Mouse (Mus musculus) G1E-ER4 (cell line): ENCODE measurements around the gene Gm21698. TPM values are rescaled to one million over a fixed set of nuclear protein-coding genes. Genes with fewer than 3 reads are reported as not detected.
"Not testable (repeated sequence)": the region's sequence is repeated elsewhere in the genome, so short reads cannot be mapped to it uniquely, and the experiment has no call there.

ENCODE experiments used
- GATA1 ChIP-seq: IDR thresholded peaks from one replicate; pipeline ENCODE4 v1.8.0; 2012; ENCODE audit warnings: low read length, inconsistent platforms
- polyA plus RNA-seq: library from polyadenylated mRNA; stranded (reverse); fragments of >175 nt; gene quantifications from 2 replicates; pipeline ENCODE4 v1.2.3, GENCODE M21; 2012

Gm21698 gene
- not detected in 2 replicates for polyA plus RNA-seq

DNA sequence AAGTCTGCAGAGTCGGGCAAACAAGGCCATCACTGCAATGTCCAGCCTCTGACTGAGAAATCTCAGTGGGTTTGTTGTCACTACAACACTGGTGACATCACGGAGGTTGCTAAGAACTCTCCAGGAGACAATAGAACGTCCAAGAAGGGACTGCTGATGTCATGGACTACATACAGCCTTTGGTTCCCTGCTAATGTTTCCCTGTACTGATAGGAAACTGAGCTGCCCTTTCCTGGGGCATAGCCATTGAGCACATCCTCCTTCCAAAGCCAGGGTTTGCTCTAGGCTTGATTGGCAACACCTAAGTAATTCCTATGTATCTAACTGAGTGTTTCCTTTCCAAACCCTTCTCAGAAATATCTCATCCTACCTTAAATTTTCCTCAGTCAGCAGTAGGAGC lies at the start of gene Gm21698:
Gene Gm21698 (minus strand): TSS at position 101 of the 400 bp plus-strand sequence.
- TF ChIP-seq GATA1 = not testable (repeated sequence)

DNA sequence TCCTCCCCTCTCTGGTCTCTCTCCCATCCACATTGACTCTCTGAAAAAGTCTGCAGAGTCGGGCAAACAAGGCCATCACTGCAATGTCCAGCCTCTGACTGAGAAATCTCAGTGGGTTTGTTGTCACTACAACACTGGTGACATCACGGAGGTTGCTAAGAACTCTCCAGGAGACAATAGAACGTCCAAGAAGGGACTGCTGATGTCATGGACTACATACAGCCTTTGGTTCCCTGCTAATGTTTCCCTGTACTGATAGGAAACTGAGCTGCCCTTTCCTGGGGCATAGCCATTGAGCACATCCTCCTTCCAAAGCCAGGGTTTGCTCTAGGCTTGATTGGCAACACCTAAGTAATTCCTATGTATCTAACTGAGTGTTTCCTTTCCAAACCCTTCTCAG lies 34.4 kb upstream of the Gm21698 start, which contains the start of gene Gm5862:
Gene Gm5862 (minus strand): TSS at position 101 of the 400 bp plus-strand sequence.
- not testable (repeated sequence) for TF ChIP-seq GATA1

DNA sequence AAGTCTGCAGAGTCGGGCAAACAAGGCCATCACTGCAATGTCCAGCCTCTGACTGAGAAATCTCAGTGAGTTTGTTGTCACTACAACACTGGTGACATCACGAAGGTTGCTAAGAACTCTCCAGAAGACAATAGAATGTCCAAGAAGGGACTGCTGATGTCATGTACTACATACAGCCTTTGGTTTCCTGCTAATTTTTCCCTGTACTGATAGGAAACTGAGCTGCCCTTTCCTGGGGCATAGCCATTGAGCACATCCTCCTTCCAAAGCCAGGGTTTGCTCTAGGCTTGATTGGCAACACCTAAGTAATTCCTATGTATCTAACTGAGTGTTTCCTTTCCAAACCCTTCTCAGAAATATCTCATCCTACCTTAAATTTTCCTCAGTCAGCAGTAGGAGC lies 16.2 kb upstream of the Gm21698 start, which contains the start of gene Gm1979:
Gene Gm1979 (minus strand): TSS at position 101 of the 400 bp plus-strand sequence.
- not testable (repeated sequence) for TF ChIP-seq GATA1

GRCm38 (mm10) chr5:25972563-25972962 lies 15.9 kb downstream of the Gm21698 start, which contains the start of gene Gm21680:
Gene Gm21680 (minus strand): TSS chr5:25972663.
- not testable (repeated sequence) for TF ChIP-seq GATA1

GRCm38 (mm10) chr5:25954317-25954716 lies 34.1 kb downstream of the Gm21698 start, which contains the start of gene Gm21671:
Gene Gm21671 (minus strand): TSS chr5:25954417.
- not testable (repeated sequence) for TF ChIP-seq GATA1

GRCm38 (mm10) chr5:25942281-25942680 lies 46.2 kb downstream of the Gm21698 start, which contains the start of gene Gm21663:
Gene Gm21663 (minus strand): TSS chr5:25942381.
- TF ChIP-seq GATA1 = not testable (repeated sequence)

Other genes with a start within 250 kb of the Gm21698 start
- 6.3 and 8.0 TPM in 2 replicates for gene Actr3b, start 228.7 kb downstream of the Gm21698 start, polyA plus RNA-seq
- not detected in 2 replicates for gene Gm21663, start 46.3 kb downstream of the Gm21698 start, polyA plus RNA-seq
- not detected in 2 replicates for gene Gm21671, start 34.2 kb downstream of the Gm21698 start, polyA plus RNA-seq
- gene Gm21680, start 16.0 kb downstream of the Gm21698 start, polyA plus RNA-seq = not detected in 2 replicates
- not detected in 2 replicates for gene Gm1979, start 16.1 kb upstream of the Gm21698 start, polyA plus RNA-seq
- gene Gm5862, start 34.3 kb upstream of the Gm21698 start, polyA plus RNA-seq = not detected in 2 replicates
- gene Speer4a, start 50.9 kb upstream of the Gm21698 start, polyA plus RNA-seq = not detected in 2 replicates
- gene Gm7347, start 69.9 kb upstream of the Gm21698 start, polyA plus RNA-seq = not detected in 2 replicates
- gene Gm10471, start 100.6 kb upstream of the Gm21698 start, polyA plus RNA-seq = not detected in 2 replicates
- gene 5031410I06Rik, start 116.7 kb upstream of the Gm21698 start, polyA plus RNA-seq = not detected in 2 replicates
- not detected in 2 replicates for gene Gm10220, start 132.8 kb upstream of the Gm21698 start, polyA plus RNA-seq